Mouse (Mus musculus) megakaryocyte, adult 5-6 weeks (primary cell): Measurements from ENCODE around the gene Opcml. TPM values are rescaled to one million over a fixed set of nuclear protein-coding genes. Genes with fewer than 3 reads are reported as not detected.

Experiments
- ATAC-seq: 2 replicates; pipeline ENCODE4 v1.8.0; 2016; ENCODE audit warnings: mild to moderate bottlenecking, inconsistent platforms; ENCODE audit not compliant: poor library complexity, severe bottlenecking
- total RNA-seq, 2 experiments: library from RNA; stranded (forward) in 1 of 2; stranded (reverse) in 1 of 2; fragments of 153-499, 151-499 nt in 1 of 2; fragments of 221-1000, 200-1000 nt in 1 of 2; gene quantifications; 2 replicates each; pipeline versions ENCODE4 v1.2.3 to v1.2.4; 2015 to 2017

Opcml gene
- total RNA-seq, 2 experiments from 2014 or later = not detected

DNA sequence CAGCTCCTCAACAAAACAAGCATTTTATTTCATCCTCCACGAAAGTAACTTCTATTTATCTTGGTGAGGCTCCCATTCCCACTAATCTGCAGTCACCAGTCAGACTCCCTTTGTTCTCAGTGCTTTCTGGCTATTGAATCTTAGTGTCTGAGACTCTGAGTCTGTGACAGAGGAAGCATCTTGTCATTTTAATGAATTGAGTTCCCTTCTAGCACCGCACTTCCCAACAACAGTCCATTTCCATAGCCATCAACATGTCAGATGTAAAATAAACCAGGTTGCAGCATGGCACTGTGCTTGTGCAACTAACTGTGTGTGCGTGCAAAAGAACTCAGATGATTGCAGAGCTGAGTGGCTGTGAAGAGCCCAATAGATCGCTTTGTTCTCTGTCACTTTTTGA is 680.9 kb downstream of the Opcml start:
- ATAC-seq = no peak

DNA sequence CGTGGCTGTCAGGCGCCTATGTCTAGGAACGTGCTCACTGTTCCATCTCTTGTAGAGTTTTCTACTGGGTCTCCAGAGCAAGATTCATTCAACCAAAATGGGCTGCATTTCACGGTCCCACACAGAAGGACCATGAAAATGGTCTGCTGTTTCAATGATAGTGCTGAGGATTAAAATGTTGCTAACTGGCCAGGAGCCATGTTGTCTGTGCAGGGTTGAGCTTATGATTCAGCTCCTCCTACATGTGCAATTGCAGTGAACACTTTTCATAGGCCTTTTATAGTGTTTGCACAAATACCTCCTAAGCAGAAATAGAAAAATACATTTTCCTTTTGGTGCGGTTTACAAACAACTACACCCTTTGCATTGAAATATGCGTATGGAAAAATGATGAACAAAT is 684.0 kb downstream of the Opcml start:
- ATAC-seq = no peak

DNA sequence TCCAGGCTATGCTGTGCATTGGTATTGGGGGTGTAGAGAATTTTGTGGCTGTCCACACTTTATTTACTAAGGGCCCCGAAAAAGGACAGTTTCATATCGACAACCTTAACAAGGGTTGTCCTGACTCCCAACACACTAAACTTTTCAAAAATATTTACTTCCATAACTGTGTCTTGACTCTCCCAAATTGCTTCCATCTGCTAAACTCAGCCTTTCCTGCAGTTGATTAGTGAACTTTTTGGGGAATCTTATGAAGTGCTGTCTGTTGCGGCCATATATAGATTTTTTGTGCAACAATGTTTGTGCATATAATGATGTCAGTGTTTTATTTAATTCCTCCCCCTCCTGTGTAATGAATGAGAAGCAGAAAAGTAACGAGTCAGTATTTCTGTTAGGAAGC is 690.7 kb downstream of the Opcml start:
- no peak for ATAC-seq

DNA sequence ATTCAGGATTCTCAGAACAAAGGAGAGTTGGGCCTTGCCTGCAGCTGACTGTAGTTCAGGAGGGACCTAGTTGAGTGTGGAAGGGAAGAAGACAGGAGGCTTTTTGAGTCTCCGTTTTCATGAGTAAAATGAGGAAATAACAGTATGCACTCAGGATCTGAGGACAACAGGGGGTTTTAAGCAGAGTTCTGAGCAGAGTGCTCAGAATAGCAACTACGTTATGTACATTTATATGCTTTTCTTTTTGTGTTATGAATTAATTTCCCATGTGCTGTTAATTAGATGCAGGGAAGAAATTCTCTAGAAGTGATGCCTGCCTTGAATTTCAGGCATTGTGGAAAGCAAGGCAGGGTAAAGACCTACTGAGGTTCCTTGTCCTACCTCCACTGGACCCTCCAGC is 697.9 kb downstream of the Opcml start:
- ATAC-seq = no peak

DNA sequence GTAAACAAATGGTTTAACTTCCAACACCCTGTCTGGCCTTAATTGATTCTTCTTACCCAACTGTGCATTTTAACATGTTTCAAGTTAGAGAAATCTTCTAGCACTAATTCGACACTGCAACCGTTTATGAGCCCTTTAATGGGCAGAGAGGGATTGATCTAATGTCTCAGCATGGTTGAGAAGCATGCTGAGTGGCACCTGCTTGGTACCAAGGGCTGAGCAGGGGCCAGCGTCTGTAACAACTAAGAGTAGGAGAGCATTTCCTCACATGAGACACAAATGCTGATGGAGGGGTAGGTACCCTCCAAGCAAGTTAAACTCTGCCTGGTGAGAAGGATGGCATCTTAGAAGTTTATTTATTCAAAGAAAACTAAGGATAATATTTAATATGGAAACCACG is 699.3 kb downstream of the Opcml start:
- no peak for ATAC-seq

DNA sequence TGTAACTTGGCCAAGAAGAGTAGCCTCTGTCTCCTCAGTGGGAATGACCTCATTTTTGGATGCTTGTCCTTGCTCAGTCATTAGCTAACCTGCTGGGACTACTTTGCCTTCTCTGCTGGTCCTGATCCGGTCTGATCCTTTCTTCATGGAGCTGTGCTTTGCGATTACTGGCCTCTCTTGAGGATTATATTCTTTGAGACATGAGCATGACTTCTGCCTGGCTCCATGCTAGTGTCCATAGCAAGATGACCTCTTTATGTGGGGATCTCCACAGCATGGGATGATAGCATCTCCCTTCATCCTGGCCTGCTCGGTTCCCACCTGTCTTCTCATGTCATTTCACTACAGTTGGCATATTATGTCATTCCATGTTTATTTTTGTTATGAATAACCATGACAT is 699.8 kb downstream of the Opcml start:
- no peak for ATAC-seq

DNA sequence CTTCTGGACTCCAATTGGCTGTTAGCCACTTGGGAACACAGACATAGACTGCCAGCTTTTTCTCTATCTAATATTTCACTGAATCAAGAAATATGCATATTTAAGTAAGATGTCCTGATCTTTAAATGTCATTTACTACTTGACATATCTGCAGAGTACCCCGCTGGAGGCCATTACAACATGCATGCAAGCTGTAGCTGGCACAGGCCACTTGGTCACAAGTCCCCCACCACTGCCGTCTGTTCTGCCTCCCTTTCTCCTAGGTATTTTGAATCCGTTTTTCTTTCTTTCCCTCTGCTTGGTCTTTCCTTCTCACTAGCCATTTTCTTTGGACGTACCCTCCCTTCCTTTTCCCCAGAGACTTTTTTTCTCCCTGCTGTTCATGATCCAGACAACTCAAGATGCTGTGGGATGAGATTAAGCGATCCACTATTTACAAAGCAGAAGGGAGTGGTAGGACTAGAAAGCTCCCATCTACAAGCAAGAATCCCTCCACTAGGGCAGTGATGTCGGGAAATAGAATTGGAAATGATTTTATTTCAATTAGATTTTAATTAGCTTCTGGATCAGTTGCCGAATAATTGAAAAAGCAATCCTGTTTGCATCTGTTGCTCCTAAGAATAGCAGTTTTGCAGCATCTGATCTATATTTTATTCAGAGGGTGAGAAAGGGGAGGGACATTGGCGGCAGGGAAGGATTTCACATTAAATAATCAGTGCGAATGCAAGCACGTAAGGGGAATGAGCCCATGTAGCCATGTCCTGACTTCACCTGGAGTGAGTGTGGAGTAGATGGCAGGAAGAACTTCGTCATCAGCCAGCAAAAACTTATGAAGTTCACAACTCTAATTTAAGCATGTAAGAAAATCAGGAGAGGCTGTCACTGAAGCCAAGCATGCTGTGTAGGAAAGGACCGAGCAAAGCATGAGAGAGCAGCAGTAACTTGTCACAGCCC is 709.5 kb downstream of the Opcml start:
- no peak for ATAC-seq

DNA sequence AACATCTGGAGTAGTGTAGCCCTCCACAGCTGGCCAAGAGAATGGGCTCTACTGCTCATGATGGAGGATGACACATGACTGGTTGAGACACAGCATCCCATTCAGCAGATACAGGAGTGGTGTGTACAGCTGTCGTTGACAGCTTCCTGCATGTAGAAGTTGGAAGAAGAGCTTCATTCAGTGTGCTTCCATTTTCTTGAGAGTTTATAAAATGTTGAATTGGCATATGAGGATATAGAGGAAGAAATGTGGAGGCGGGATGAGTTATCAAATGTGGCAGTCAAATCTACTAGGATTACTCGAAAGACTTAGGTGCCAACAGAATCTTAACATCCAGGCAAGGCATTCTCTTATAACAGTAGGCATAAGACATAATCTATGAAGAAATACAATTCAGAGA is 723.3 kb downstream of the Opcml start:
- ATAC-seq = no peak

DNA sequence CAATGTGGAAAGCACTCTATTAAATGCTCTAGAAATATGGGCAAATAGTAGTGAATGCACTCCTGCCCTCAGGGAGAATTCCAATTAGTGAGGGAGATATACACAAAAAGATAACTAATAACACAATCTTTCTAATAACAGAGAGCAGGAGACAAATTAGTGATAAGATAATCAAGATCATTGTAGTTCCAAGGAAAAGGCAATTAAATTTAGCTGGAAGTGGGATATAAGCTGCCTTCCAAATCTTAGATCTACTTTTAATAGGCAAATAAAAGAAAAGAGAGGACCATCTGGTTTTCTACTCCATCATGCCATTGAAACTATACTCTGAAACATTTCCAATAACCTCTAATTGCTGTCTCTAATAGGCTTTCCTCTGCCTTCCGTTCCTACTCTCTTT is 742.6 kb downstream of the Opcml start:
- ATAC-seq = no peak

DNA sequence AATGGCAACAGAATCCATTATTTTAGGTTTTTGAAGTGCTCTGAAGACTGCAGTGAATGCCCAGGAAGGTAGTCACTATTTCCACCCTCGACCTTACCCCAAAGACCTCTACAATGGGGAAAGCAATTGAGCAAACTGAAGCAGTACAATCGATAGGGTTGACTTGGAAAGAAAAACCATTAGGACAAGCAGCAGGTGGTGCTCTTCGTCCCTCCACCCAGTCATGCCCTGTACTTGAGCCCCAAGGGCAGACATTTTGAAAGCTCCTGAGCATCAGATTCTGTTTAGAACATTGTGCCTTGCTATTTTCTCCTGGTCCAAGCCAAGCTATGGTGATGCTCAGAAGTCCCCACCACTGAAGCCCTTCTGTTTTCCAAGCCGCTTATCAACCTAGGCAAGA is 744.4 kb downstream of the Opcml start:
- ATAC-seq = no peak

DNA sequence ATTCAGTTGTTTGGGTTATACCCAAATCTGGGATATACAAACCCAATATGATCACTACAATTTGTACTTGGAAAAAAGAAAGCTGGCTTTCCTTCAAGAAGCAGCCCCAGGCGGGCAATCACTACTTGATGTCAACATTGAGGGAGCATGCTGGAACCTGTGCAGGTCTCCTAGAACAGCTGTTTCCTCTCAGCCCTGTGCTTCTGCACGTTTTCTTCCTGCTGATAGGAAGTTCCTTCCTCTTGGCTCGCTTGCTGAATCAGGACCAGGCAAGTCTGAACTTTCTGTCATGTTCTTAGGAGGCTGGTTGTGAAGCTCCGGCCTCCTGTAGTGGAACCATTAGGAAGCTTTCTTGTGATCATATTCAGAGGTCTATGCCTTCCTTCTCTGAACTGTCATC is 746.1 kb downstream of the Opcml start:
- no peak for ATAC-seq

DNA sequence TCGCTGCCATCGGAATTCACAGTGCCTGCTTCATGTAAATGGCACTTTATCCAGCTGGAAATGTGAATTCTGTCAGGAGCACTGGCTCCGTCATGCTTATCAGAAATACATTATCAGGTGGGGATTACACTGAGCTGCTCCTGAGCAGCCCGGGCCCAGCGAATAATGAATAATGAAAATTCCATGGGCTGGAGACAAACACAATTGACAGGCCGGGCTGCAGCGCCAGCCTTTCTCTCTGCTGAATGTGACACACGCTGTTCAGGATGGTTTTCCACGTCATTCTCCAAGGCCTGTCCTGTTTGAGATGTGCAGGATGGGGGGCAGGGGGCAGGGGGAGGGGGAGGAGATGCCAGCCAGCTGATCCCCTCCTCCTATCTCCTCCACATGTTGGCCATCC is 757.6 kb downstream of the Opcml start:
- ATAC-seq = no peak

DNA sequence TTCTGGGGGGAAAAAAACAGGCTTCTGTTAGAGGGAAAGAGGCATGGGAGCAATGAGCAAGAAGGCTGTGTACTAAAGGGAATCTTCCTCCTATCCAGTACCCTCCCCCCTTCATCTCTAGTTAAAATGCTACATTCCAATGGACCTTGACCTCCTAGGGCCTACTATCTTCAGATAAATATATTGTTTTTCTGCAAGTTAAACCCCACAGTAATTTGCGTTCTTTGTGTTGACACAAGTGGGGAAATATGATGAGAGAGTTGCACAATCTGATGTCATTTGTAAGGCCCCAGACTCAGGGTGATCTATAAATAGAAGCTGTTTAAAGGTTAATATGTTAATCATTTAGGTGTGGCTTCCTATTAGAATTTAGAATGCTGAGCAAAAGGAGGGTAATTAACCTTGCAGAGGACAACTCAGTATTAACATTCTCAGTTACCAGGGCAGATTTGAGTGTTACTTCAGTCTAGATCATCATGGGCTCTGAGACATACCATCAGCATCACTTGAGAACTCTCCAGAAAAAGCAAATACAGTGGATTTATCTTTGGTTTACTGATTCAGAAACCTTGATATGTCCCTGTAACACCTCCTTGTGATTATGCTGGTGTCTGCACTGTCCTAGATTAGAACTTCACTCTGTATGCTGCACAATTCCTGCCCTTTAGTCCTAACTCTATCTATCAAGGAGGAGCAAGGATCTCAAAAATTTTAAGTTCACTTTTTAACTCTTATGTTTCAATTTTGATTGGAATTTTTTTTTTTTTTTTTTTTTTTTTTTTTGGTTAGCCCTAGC is 762.0 kb downstream of the Opcml start:
- ATAC-seq = no peak

DNA sequence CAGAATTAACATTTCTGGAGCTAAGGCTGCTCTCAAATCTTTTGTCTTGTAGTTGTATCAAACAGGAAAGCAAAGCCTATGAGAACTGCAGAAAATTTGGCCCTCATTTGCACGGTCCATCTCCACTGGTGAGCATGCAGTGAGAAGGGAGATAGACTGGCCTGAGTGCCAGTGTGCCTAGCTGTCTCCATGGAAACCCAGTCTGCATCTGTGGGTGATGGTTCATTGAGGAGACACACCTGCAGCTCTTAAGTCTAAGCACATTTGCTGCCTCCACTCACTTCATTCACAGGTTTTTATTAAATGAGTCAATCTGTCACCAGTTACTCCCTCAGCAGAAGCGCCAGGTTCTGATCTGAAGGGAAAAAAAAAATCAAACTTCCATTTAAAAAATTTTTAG is 768.1 kb downstream of the Opcml start:
- ATAC-seq = no peak

DNA sequence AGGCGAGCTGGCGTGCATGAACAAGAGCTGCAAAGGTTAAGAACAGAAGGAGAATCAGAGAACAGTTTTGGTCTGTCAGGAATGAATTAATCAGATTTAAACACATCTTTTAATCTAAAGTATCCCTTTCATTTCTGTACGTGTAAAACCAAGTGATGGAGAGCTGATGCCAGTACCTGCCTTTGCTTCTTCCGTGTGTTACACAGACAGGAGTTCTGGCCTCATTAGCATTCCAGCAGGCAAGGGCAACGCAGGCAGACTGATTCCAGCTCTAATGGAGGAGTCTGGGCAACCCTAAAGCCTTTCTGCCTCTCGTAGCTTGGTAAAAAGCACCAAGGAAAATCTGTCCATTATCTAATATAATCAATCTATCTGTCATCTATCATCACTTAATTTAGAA is 771.2 kb downstream of the Opcml start:
- no peak for ATAC-seq

DNA sequence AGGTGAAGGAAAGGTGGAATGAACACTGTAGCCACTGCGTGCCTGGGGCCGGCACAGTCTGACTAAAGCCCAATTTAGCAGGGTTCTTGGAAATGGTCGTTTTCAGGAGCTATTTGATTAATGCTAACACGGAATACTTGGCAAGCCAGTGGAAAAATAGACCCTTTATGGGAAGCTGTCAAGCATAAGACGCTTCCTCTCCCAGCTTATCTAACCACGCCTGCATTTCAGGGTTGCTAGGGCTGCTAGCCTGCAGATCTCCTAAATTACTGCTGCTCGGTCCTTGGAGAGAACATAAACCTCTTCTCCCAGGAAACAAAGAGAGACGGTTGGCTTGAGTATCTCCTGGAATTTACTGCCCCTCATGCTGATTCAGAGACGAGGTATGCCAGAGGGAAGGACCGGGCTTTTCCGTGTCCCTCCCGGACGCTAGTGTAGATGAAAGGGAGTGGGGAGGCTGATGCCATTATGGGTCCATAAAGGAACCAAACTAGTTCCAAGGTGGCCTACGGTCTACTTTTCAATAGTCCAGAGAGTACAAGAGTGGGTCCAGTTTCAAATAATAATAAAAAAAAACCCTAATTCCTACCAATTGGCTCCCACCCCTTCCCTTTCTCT is 772.6 kb downstream of the Opcml start:
- no peak for ATAC-seq

DNA sequence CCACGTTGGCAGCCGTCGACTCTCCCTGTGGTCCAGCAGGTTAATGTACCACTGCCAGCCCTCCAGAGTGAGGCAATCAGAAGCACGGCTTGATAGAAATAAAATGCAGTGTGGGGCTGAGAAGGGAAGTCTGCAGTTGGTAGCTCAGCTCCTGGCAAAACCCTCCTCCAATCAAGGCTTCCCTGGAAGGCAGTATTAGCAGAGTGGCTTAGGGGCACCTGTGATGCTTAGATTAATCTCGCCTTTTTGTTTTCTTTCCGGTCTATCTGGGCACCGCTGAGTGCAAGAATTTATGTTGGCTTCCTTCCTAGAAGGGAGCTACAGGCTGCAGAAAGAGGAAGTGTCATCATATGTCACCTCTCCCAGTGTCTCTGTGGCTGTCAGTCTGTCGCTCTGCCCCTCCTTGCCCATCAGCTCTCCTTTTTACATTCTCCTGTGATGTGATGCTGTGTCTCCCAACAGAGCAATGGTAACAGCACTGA is 778.5 kb downstream of the Opcml start:
- ATAC-seq = 0 out of 2 replicates have a peak, but pooled peaks have one; percentile 5

DNA sequence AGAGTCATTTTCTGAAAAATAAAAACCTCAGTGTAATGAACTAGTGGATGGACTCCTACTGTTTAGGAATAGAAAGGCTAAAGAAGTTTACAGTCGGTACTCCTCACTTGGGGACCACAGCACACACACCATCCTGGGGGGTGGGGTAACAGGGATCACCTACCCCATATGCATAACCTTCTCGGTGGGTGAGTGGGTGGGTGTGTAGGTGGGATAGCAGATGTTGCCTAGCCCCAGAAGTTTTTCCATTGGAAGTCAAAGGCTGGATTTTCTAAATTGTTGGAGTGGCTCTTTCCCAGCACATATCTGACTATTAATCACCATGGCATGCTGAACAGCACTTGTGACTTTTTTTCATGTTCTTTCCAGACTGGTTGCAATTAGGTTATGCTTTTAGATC is 779.2 kb downstream of the Opcml start:
- ATAC-seq = no peak

DNA sequence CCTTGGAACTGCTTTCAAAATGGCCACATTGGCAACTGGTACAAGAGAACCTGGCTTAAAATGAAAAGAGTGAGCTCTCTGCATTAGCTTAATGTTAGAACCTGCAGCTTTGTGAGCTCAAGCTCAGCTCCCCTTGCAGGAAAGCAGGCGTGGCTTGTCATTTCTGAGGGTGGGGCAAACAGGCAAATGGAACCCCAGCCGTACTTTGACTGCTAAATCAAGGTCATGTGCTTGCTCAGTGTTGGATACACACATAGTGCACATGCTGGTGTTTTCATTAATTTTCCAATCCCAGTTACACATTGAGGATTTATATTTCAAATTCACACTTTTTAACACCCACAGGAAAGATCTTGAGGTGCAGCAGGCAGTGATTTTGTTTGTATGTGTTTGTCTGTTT is 781.1 kb downstream of the Opcml start:
- ATAC-seq = no peak

DNA sequence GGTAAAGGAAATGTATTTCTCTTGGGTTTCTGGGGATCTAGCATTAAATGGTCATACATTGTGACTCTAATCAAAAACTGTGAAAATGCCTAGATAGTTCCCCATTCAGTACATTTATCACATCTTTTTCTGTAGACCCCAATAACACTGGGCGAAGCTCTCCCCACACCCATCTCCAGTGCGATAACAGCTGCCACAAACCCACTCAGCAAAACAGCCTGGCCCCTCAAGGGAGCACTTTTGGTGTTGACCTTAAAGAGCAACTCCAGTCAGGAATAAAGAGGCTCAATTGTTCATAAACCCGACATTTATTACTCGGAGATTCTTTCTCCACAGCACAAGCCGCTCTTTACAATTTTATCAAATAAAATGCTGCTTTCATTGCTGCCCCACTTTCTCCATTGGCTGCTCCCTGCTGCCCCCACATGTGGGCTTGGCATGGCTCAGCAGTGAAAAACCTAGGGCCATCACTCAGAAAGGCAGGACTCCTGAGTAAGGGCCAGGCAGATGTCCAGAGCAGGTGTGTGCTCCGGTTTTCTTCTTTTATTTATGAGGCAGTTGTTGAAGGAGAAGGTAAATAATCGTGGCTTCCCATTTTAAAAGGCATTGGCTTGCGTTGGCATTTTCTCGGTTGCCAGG is 781.7 kb downstream of the Opcml start:
- no peak for ATAC-seq

DNA sequence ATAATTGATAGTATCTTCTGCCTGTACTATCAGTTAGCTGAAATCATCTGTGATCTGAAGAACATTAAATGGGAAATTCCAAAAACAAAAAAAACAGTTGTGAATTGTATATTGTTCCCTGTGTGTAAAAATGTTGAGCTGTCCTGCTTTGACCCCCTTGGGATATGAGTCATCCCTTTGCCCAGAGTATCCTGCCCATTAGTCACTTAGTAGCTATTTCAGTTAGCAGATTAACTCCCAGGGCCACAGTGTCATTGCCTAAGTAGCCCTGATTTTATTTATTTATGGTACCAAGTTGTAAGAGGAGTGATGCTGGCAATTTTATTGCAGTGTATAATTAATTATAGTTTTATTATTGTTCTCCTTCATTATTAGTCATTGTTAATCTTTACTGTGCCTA is 788.2 kb downstream of the Opcml start:
- ATAC-seq = no peak
